Mouse (Mus musculus) Patski (cell line): ENCODE data around the gene Prex1. TPM values are rescaled to one million over a fixed set of nuclear protein-coding genes. Genes with fewer than 3 reads are reported as not detected.

Source experiments
- ATAC-seq: fragments of 100-300 bp; one replicate; pipeline ENCODE4 v1.8.0; 2021
- CTCF ChIA-PET: fragments of 350-600 bp; sonication (Branson Sonifier 250); formaldehyde crosslinking; loops from one replicate; lab custom pipeline; 2022; ENCODE audit warnings: inconsistent platforms; lab: Charles Lee
- POLR2A ChIA-PET: fragments of 350-600 bp; sonication (Branson Sonifier 250); formaldehyde crosslinking; loops from one replicate; lab custom pipeline; 2022; ENCODE audit warnings: antibody characterized with exemption, inconsistent platforms; lab: Charles Lee
- DNase-seq: peaks from one replicate; pipeline ENCODE4 v3.0.0-alpha.2; 2011; ENCODE audit warnings: low read depth, low spot score
- H3K27me3 ChIP-seq: fragments of 371-371 bp; one replicate; pipeline ENCODE4 v1.5.1; 2021
- CTCF ChIP-seq: fragments of 100-300 bp; IDR thresholded peaks from one replicate; pipeline ENCODE4 v1.5.1; 2021
- in situ Hi-C: fragments of 300-500 bp; cut with MboI; formaldehyde crosslinking; loops from 3 replicates; pipeline ENCODE4 v1.11.1; 2018; ENCODE audit warnings: low pct_unique_long_range_greater_than_20kb, mixed read lengths
- polyA plus RNA-seq: library from polyadenylated mRNA; unstranded; gene quantifications from one replicate; pipeline ENCODE4 v1.2.3, GENCODE M21; 2021

Prex1 gene
- polyA plus RNA-seq, 1 experiment from 2014 or later: 3.9 TPM

DNA sequence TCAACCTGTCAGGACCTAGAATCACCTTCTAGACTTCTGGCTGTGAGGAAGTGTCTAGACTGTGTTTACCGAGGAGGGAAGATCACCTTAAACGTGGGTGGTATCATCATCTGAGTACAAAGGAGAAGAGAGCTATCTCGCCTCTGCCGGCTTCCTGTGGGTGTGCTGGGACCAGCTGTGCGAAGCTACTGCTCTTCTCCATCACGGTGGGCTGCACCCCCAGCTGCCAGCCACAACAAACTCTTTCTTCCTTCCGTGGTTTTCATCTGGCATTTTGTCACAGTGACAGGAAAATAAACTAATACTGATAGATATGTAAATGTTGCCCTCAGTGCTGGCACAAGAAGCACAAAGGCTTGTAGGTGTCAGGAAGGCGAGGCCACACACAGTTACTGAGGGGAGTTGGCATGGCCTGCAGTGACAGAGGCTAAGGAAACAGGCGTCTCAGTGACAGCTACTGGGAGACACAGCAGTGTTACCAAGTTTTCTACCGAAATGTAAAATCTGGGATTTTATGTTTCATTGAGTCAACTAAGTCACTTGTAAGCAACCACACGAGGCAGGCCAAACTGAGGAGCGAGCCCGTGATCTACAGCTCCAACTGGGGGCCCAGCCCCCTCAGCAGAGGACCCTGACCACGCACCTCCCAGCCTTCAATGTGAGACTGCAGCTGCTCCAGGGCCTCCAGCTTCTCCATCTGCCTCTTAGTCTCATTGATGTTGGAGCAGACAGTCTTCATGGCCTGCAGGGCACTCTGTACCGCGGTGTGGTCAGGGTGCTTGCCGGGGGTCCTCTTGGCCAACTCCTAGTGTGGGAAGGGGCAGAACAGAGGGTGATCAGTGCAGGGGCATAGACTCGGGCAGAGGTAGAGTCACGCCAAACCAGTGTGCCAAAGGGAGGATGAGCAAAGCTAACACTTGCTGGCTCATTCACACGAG lies 92.8 kb downstream of the Prex1 start:
- CTCF ChIA-PET: no interaction called here
- in situ Hi-C loops: no loop called here
- ATAC-seq (no peak), DNase-seq (no peak)
- no peaks in the 10 kb centered on the region for H3K27me3 ChIP-seq
- POLR2A ChIA-PET: no interaction called here
- no peak for TF ChIP-seq CTCF

DNA sequence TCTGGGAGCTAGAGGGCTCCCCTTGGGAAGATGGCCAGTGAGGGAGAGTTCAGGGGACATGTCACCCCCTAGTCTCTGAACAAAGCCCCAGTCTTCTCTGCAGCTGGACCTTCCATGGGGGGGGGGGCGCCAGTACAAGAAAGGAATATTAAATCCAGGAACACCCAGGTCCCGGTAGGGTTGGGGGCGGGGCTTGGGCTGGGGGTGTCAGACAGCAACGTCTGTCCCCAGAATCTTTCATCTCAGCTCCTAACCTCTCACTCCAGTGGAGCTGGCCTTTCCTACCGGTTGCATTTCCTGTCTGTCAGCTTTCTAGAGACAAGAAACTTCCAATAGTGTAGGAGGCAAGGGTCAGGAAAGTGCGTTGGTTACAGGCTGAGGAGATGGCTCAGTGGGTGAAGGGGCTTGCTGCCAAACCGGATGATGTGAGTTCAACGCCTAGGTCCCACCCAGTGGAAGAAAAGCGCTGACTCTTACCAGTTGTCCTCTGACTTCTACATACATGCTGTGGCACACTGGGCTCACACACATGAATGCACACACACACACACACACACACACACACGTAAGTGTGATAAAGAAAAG lies 93.6 kb downstream of the Prex1 start:
- TF ChIP-seq CTCF: no peak
- ChIA-PET CTCF (interaction anchor here (0.8 kb wide), 1 partner anchor 9 kb away, joined by 3 read pairs; no protein-coding TSS in a partner anchor), POLR2A (no interaction called here)
- no peaks in the 10 kb centered on the region for H3K27me3 ChIP-seq
- DNase-seq: no peak
- ATAC-seq: no peak
- in situ Hi-C loops: no loop called here

DNA sequence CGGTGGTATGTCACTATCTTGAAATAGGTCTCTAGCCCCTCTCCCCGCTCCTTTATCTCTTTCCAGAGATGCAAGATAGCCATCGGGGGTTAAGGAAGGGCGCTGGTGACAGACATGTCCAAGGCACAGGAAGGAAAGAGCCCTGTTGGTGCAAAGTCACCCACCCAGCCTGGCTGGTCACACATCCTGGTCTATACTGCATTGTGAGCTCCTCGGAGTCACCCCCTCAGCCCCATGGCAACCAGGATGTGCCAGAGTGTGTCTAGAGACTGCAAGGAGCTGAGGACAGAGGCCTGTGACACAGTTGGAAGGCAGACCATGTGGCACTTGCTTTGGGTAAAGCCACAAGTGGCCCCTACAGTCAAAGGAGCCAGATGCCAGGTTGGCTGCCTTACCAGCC lies 94.4 kb downstream of the Prex1 start:
- TF ChIP-seq CTCF: no peak
- H3K27me3 ChIP-seq: no peaks in the 10 kb centered on the region
- CTCF ChIA-PET: interaction anchor here (0.8 kb wide), 1 partner anchor 10 kb away, joined by 3 read pairs; no protein-coding TSS in a partner anchor
- in situ Hi-C loops: no loop called here
- POLR2A ChIA-PET: no interaction called here
- DNase-seq (no peak), ATAC-seq (no peak)

DNA sequence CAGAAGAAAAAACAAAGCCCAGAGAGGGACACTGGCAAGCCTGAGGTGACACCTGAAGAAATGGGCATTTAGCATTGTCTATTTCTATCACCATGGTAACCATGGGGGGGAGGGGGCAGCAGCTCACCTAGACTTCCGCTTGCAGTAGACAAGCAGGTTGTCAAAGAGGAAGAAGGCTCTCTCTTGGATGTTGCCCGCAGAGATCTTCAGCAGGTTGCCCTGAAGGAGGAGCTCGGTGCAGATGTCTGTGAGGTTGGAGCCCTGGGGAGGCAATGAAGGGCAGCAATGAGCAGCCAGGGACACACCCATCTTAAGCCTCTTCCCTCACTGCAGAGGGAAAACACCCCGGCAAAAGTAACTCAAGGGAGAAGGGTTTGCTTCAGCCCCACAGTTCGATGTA lies 95.9 kb downstream of the Prex1 start:
- CTCF ChIA-PET: interaction anchor here (1.3 kb wide), 1 partner anchor 16 kb away, joined by 3 read pairs; no protein-coding TSS in a partner anchor
- in situ Hi-C loops: no loop called here
- DNase-seq (no peak), ATAC-seq (no peak)
- POLR2A ChIA-PET: no interaction called here
- TF ChIP-seq CTCF: no peak
- no peaks in the 10 kb centered on the region for H3K27me3 ChIP-seq

DNA sequence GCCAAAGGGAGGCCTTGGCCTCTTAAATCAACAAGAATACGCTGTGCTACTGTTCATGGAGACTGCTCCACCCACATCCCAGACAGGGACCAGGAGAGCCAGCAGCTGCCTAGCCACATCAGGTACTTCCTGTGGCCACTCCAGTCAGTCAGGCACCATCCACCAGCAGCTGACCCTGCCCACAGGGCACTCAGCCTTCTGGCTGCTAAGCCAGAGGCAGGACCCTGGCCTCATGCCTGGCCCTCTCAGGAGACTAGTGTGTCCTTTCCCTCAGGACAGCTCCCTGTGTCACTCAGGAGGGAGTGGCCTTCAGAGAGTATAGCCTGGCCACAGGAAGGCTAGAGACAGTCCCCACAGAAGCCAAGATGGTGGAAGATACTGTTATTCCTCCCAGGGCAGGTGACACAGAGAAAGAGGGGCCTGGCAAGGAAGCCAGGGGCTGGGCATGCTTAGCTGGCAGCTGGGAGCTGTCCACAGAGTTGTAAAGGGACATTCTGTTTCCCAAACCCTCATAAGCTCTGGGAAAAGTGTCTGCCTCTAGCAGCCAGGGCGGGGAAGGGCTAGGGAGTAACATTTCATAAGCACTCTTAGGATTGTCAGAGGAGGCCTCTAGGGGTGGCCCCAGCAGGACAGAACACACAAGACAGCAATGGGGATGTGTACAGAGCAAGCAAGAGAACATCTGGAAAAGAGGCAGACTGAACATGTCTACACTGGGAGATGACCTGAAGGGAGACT lies 98.1 kb downstream of the Prex1 start:
- DNase-seq (no peak), ATAC-seq (no peak)
- TF ChIP-seq CTCF: no peak
- H3K27me3 ChIP-seq: no peaks in the 10 kb centered on the region
- in situ Hi-C loops: no loop called here
- ChIA-PET CTCF (no interaction called here), POLR2A (no interaction called here)

DNA sequence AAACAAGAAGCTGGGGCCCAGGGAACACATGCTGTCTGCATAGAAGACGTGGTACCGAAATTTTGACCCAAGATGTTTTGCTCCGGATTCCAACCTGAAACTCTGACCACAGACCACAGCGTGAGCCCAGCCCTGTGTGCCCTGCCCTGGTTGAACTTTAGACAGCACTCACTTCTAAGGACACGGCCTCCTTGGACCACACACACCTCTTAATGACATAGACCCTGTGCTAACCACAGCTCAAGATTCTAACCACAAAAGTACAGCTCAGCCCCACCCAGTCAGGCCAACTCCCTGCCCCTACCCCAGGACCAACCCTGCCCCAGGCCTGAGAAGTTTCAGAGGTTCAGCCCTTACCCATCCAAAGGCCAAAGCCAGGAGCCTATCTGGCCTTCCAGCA lies 103.4 kb downstream of the Prex1 start:
- ATAC-seq (no peak), DNase-seq (no peak)
- in situ Hi-C loops: no loop called here
- no peak for TF ChIP-seq CTCF
- H3K27me3 ChIP-seq: no peaks in the 10 kb centered on the region
- CTCF ChIA-PET: interaction anchor here (0.8 kb wide), 1 partner anchor 36 kb away, joined by 3 read pairs; no protein-coding TSS in a partner anchor
- POLR2A ChIA-PET: no interaction called here

DNA sequence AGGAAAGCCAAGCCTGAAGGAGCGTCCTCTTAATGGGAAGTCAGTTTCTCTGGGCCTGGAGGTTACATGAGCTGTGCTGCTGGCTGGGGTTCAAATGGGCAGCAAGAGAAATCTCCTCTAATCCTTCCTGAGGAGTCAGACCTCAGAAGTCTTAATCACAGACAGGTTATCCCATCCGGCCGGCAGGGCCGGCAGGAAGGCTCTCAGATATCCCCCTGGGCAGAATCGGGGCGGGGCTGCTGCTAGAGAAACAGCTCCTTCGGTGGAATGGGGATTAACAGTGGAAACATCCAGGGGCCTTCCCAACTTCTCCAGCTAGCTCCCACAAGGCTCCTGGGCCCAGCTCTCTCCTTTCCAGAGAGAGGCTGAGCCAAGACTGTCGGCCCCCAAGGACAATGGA lies 105.1 kb downstream of the Prex1 start:
- peak; percentile 50 for DNase-seq
- peak; percentile 35 for ATAC-seq
- POLR2A ChIA-PET: no interaction called here

DNA sequence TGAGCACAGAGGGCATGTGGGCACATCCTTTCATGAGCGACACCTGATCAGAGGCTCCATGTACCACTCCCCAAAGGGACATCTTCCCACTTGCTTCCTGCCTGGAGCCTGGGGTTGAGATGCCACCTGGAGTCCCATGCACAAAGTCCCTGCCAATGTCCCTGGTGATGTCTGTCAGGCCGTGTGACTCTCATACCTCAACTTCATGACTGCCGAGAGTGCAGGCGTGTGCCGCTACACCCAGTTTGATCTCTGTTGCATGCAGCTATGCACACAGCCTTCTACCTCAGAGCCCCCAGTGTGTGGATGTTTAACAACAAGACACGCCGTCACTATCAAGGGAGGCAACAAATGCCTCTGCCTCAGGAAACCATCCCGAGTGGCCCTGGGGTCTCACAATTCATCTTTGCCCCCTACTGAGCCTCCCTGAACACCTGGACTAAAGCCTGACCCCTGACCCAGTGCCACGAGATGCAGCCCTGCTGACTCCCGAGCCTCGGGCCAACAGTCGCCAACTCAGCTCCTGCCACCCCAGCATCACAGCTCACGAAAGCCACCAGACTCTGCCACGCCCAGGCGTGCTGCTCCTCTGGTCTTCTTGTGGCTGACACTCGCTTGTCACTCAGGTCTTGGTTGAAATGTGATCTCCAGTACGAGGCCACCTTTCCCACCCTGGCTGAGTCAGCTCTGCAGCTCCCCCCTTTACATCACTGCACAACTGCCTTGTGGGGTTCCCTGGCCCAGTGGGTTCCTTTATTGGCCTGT lies 107.0 kb downstream of the Prex1 start:
- no peak for TF ChIP-seq CTCF
- CTCF ChIA-PET: no interaction called here
- in situ Hi-C loops: loop anchor here (5.0 kb wide), 1 partner anchor 106 kb away; the partner anchor contains the start of gene Prex1

More for the DNA sequence above, 105.1 kb downstream of the Prex1 start:
- CTCF ChIA-PET: no interaction called here
- in situ Hi-C loops: loop anchor here (5.0 kb wide), 1 partner anchor 104 kb away; the partner anchor contains the start of gene Prex1
- no peaks in the 10 kb centered on the region for H3K27me3 ChIP-seq
- no peak for TF ChIP-seq CTCF

DNA sequence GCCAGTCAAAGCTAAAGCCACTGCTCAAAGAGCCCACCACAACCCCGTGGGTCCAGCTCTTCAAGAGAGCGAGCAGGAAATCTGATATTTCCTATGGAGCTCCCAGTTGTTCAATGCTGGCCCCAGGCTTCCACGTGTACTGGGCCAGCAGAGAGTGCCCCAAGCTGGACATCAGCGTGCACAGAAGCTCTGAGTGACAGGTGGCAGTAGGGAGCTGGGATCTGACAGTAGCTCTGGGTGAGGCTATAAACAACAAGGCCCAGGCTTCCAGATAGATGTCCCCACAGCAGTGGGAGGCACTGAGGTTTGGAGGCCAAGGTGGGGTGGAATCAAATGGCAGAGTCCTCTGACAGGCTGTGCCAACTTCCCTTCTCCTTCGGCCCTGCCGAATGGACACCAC lies 107.6 kb downstream of the Prex1 start:
- DNase-seq: no peak
- in situ Hi-C loops: loop anchor here (5.0 kb wide), 1 partner anchor 106 kb away; the partner anchor contains the start of gene Prex1
- ChIA-PET CTCF (interaction anchor here (1.0 kb wide), 1 partner anchor 14 kb away, joined by 3 read pairs; no protein-coding TSS in a partner anchor), POLR2A (no interaction called here)
- ATAC-seq: no peak
- TF ChIP-seq CTCF: no peak
- no peaks in the 10 kb centered on the region for H3K27me3 ChIP-seq

More for the DNA sequence above, 107.0 kb downstream of the Prex1 start:
- DNase-seq (no peak), ATAC-seq (no peak)
- POLR2A ChIA-PET: no interaction called here
- no peaks in the 10 kb centered on the region for H3K27me3 ChIP-seq
